Comparison of ENCODE assay signal across 8 mouse cellular contexts in the genomic region with DNA sequence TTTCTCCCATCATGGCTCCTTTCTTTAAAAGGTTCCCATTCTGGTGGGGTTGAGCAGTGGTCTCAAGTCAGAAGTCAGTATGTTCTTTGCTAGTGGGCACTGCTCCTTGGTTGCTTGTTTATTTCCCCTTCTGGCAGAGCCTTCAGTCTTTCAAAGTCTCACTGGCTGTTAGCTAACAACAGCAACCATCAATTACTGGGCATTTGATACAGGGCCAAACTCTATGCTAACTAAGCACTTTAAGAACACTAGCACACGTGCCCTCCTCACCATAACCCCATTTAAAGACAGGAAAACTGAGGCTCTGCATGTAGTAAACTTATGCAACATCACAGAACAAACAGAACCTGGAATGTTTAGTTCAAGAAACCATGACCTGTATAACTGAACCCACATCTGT. TPM values are rescaled to one million over a fixed set of nuclear protein-coding genes. Genes with fewer than 3 reads are reported as not detected.
A peak's percentile ranks its signal among the peaks of the same experiment; 100 is the strongest.
DNase-seq lines count a peak whose midpoint lies in the region; ATAC-seq lines count a peak whose summit lies in the region.

No protein-coding gene starts in this region.

- WGBS in kidney, embryonic 16.5 days = 36% methylated on average over 1 of the region's 1 CpGs
- 64% methylated on average over 1 of the region's 1 CpGs for WGBS in embryonic facial prominence, embryonic 10.5 days
- WGBS in hindbrain, embryonic 16.5 days = 30% methylated on average over 1 of the region's 1 CpGs
- WGBS in neural tube, embryonic 13.5 days = 29% methylated on average over 1 of the region's 1 CpGs

- 0 out of 2 replicates have a peak, but pooled peaks cover 2% of the 10 kb centered on the region for H3K4me1 ChIP-seq in kidney, embryonic 16.5 days (ENCODE audit: insufficient read depth, low read length)
- H3K4me1 ChIP-seq in embryonic facial prominence, embryonic 10.5 days = peaks cover 32% of the 10 kb centered on the region
- peaks cover 9% of the 10 kb centered on the region for H3K4me1 ChIP-seq in hindbrain, embryonic 16.5 days (ENCODE audit: control insufficient read depth, insufficient read depth, low read depth, low read length)
- H3K4me1 ChIP-seq in neural tube, embryonic 13.5 days (replicated peaks) = peaks cover 22% of the 10 kb centered on the region

- no peak for ATAC-seq in kidney, embryonic 16.5 days (ENCODE audit: low FRiP score, low TSS enrichment)
- ATAC-seq in hindbrain, embryonic 16.5 days = peak; percentile 31; the same call in 1 of the 2 replicates
- peak; percentile 62; the same call in 1 of the 2 replicates for ATAC-seq in neural tube, embryonic 13.5 days (ENCODE audit: low read depth)

- DNase-seq in kidney, postnatal 4 days = no peak
- no peak for DNase-seq in embryonic facial prominence, embryonic 10.5 days (ENCODE audit: low spot score)
- no peak for DNase-seq in ovary, adult 18-20 months (ENCODE audit: low spot score)
- no peak for DNase-seq in thymus, postnatal 36 days
- DNase-seq in left cerebral cortex, adult 9 months (ENCODE audit: low spot score in 2 of 2) = no peak

- H3K36me3 ChIP-seq in kidney, embryonic 16.5 days (ENCODE audit: insufficient read depth, low read length) = peaks cover 13% of the 10 kb centered on the region; the same call in 1 of the 2 replicates
- H3K36me3 ChIP-seq in embryonic facial prominence, embryonic 10.5 days (replicated peaks) = peaks cover 32% of the 10 kb centered on the region
- H3K36me3 ChIP-seq in hindbrain, embryonic 16.5 days (ENCODE audit: control insufficient read depth, insufficient read depth, low read length) = 0 out of 2 replicates have a peak, but pooled peaks cover 4% of the 10 kb centered on the region
- peaks cover 20% of the 10 kb centered on the region for H3K36me3 ChIP-seq in neural tube, embryonic 13.5 days

- H3K4me3 ChIP-seq in kidney, embryonic 16.5 days (ENCODE audit: low read length) = no peak overlapping the region
- H3K4me3 ChIP-seq in embryonic facial prominence, embryonic 10.5 days = no peak overlapping the region
- H3K4me3 ChIP-seq in hindbrain, embryonic 16.5 days (ENCODE audit: low read length) = no peak overlapping the region
- H3K4me3 ChIP-seq in neural tube, embryonic 13.5 days = no peak overlapping the region

- H3K27ac ChIP-seq in kidney, embryonic 16.5 days (ENCODE audit: low read length) = peak overlapping the region; percentile 81; the same call in 1 of the 2 replicates
- peak overlapping the region; percentile 84 for H3K27ac ChIP-seq in embryonic facial prominence, embryonic 10.5 days (replicated peaks)
- peak overlapping the region; percentile 64 for H3K27ac ChIP-seq in hindbrain, embryonic 16.5 days (ENCODE audit: low read depth, low read length)
- peak overlapping the region; percentile 72 for H3K27ac ChIP-seq in neural tube, embryonic 13.5 days (replicated peaks)

- no peak overlapping the region for H3K4me2 ChIP-seq in kidney, embryonic 16.5 days (replicated peaks; ENCODE audit: low read depth, low read length)
- no peak overlapping the region for H3K4me2 ChIP-seq in hindbrain, embryonic 16.5 days (ENCODE audit: low read length)
- no peak overlapping the region for H3K4me2 ChIP-seq in neural tube, embryonic 13.5 days

- no peaks in the 10 kb centered on the region for H3K27me3 ChIP-seq in kidney, embryonic 16.5 days (ENCODE audit: insufficient read depth, low read length)
- no peaks in the 10 kb centered on the region for H3K27me3 ChIP-seq in embryonic facial prominence, embryonic 10.5 days (replicated peaks; ENCODE audit: low read depth, poor library complexity, severe bottlenecking)
- H3K27me3 ChIP-seq in hindbrain, embryonic 16.5 days (replicated peaks; ENCODE audit: control insufficient read depth, insufficient read depth, low read length) = no peaks in the 10 kb centered on the region
- no peaks in the 10 kb centered on the region for H3K27me3 ChIP-seq in neural tube, embryonic 13.5 days

- no peaks in the 10 kb centered on the region for H3K9me3 ChIP-seq in kidney, embryonic 16.5 days (ENCODE audit: low read length)
- H3K9me3 ChIP-seq in embryonic facial prominence, embryonic 10.5 days = no peaks in the 10 kb centered on the region
- no peaks in the 10 kb centered on the region for H3K9me3 ChIP-seq in hindbrain, embryonic 16.5 days (ENCODE audit: control insufficient read depth, low read length)
- H3K9me3 ChIP-seq in neural tube, embryonic 13.5 days = no peaks in the 10 kb centered on the region

- no peak overlapping the region for H3K9ac ChIP-seq in kidney, embryonic 16.5 days (replicated peaks; ENCODE audit: low read length)
- no peak overlapping the region for H3K9ac ChIP-seq in hindbrain, embryonic 16.5 days (ENCODE audit: low read depth, low read length)
- H3K9ac ChIP-seq in neural tube, embryonic 13.5 days = 0 out of 2 replicates have a peak overlapping the region, but pooled peaks have one; percentile 53

RNA-seq across cellular contexts. Expression of a gene that starts 33.5 kb away (rescaled TPM):
- polyA plus RNA-seq in kidney, embryonic 16.5 days (2015; fragmentation: Nextera tagmentation; extraction: Ambion mirVana) = 6.5 and 7.4 TPM in 2 replicates
- polyA plus RNA-seq in embryonic facial prominence, embryonic 10.5 days (2016; fragmentation: Nextera tagmentation; extraction: Ambion mirVana) = 8.0 and 8.6 TPM in 2 replicates
- polyA plus RNA-seq in hindbrain, embryonic 16.5 days (2015; fragmentation: Nextera tagmentation; extraction: Ambion mirVana) = 19.2 and 21.0 TPM in 2 replicates
- 20.0 and 20.1 TPM in 2 replicates for polyA plus RNA-seq in neural tube, embryonic 13.5 days (2015; fragmentation: Nextera tagmentation; extraction: Ambion mirVana)

RNA-seq across cellular contexts. Expression of a gene that starts 33.9 kb away (rescaled TPM):
- 10.9 and 11.3 TPM in 2 replicates for polyA plus RNA-seq in kidney, embryonic 16.5 days (2015; fragmentation: Nextera tagmentation; extraction: Ambion mirVana)
- polyA plus RNA-seq in embryonic facial prominence, embryonic 10.5 days (2016; fragmentation: Nextera tagmentation; extraction: Ambion mirVana) = 12.3 and 14.1 TPM in 2 replicates
- polyA plus RNA-seq in hindbrain, embryonic 16.5 days (2015; fragmentation: Nextera tagmentation; extraction: Ambion mirVana) = 15.2 and 18.5 TPM in 2 replicates
- polyA plus RNA-seq in neural tube, embryonic 13.5 days (2015; fragmentation: Nextera tagmentation; extraction: Ambion mirVana) = 15.3 and 17.7 TPM in 2 replicates
